Mouse (Mus musculus): ENCODE results near the gene Ctrb1.

DNA sequence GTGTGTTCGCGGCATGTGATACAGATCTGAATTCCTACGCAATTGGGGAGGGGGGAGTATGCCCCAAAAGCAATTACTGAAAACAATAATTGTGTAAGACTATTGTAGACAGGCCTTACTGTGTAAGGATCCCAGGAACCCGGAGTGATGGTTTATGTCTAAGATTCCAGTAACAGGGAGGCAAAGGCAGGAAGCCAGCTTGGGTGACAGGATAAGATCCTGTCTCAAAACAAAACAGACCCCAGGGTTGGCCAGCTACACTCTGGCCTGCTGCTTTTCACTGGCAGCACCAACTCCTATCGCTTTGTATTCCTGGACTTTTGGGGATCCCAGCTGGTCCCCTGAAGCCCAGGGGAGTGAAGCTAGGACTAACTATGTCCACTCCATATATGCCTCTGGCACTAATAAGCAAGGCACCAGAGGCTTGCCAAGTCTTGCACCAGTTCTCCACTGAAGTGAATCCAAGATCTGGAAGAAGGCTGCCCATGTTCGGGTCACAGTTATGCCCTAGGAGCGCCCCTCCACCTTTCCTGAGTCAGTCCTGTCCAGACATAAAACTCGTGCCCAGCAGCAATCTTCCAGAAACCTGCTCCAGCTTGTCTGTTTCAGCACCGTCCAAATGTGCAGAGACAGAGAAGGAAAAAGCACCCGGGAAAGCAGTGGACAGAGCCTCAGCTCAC lies 41.7 kb upstream of the Ctrb1 start:
- no peak for TF ChIP-seq CTCF (IDR thresholded peaks at IDR 0.05; ENCODE audit: borderline replicate concordance, insufficient read depth, low read depth, low read length)
- TF ChIP-seq POLR2A (IDR thresholded peaks at IDR 0.05; ENCODE audit: borderline replicate concordance, insufficient read depth, low read length), result no peak

Measured in cerebellum, adult 2 months (tissue).